Mouse (Mus musculus) ES-Bruce4 (cell line): ENCODE measurements around the gene Ckmt2.
A peak's percentile ranks its signal among the peaks of the same experiment; 100 is the strongest.

Source experiments
- CTCF ChIP-seq: IDR thresholded peaks from one replicate; pipeline ENCODE4 v1.8.1; 2011; ENCODE audit warnings: low read depth, low read length
- EP300 ChIP-seq: IDR thresholded peaks from 2 replicates; pipeline ENCODE4 v1.6.1; 2011; ENCODE audit warnings: low read depth, low read length; ENCODE audit not compliant: insufficient read depth
- POLR2A ChIP-seq: IDR thresholded peaks from one replicate; pipeline ENCODE4 v1.8.1; 2011; ENCODE audit warnings: low read length; ENCODE audit not compliant: insufficient read depth

GRCm38 (mm10) chr13:91908202-91908980, 31.7 kb upstream of the Ckmt2 start:
- TF ChIP-seq EP300 = 0 out of 2 replicates have a peak, but pooled peaks have one; percentile 20
- TF ChIP-seq CTCF = peak; percentile 91
- TF ChIP-seq POLR2A = no peak
